Mouse (Mus musculus): ENCODE measurements at regions not wholly inside any gene's neighbourhood (a gene's known extent, or its start where the extent isn't known, plus 50 kb on each side); places are given as distances from the start of the nearest gene placed in this dataset.

DNA sequence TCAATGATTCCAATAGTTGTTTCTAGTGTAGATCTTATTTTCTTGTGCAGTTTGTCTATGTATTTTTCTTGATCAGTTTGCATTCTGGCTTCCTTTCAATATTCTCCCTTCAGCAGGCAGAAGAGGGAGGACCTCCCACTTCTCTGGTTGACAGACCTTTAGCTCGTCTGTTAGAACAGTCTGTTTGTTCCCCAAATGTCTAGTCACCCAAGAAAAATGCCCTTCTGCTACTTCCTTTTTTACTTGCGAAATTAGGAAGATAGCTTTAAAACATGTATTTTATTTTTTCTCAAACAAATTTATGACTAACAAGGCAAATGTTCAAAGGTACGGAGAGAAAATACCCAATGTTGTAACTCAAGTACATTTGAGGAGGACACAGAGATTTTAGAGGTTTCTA lies 1128.5 kb upstream of the Zeb2 start:
- TF ChIP-seq POLR2A (IDR thresholded peaks at IDR 0.05; ENCODE audit: borderline replicate concordance, extremely low read depth, low read depth, low read length) (no peak), CTCF (IDR thresholded peaks at IDR 0.05; ENCODE audit: insufficient read depth, low read length) (no peak)

Measured in lung, adult 2 months (tissue).